Comparison of ENCODE assay signal across 8 mouse cellular contexts in the genomic region with DNA sequence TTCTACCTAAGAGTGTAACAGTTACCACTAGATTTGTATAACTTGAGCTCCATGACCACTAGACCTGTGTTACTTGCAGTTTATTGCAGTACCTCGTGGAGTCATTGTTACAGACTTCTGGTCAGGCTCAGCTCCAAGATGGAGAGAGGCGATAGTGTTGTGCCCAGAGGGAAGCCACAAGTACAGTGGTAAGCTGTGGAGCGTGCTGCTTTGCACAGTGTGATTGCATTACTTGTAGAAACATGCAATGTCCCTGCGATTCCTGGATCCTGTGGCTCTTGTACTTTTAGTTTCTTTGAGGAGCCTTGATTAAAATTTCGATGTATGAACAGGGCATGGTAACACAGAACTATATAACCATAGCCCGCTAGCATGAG. TPM values are rescaled to one million over a fixed set of nuclear protein-coding genes. Genes with fewer than 3 reads are reported as not detected.
DNase-seq lines count a peak whose midpoint lies in the region; ATAC-seq and TF ChIP-seq lines count a peak whose summit lies in the region.

No protein-coding gene starts in this region.

- peaks cover 3% of the 10 kb centered on the region; the same call in 1 of the 2 replicates for H3K9me3 ChIP-seq in heart, embryonic 13.5 days
- H3K9me3 ChIP-seq in hindbrain, embryonic 14.5 days (ENCODE audit: control insufficient read depth, low read length) = no peaks in the 10 kb centered on the region

- H3K4me1 ChIP-seq in heart, embryonic 13.5 days = peaks cover 11% of the 10 kb centered on the region
- peaks cover 7% of the 10 kb centered on the region for H3K4me1 ChIP-seq in bone marrow macrophage, adult 2 months (ENCODE audit: control insufficient read depth, insufficient read depth, low read length)
- H3K4me1 ChIP-seq in hindbrain, embryonic 14.5 days (replicated peaks; ENCODE audit: control insufficient read depth, insufficient read depth, low read length) = peaks cover 8% of the 10 kb centered on the region; the same call in 1 of the 2 replicates

- 84% methylated on average over 6 of the region's 6 CpGs for WGBS in heart, embryonic 13.5 days
- WGBS in hindbrain, embryonic 14.5 days = 81% methylated on average over 6 of the region's 6 CpGs
- 82% methylated on average over 6 of the region's 6 CpGs for WGBS in macrophage (ENCODE audit: missing documents)

- ATAC-seq in heart, embryonic 13.5 days (ENCODE audit: extremely low read depth, insufficient number of reproducible peaks, low FRiP score, low TSS enrichment) = no peak
- ATAC-seq in hindbrain, embryonic 14.5 days (ENCODE audit: low FRiP score) = no peak

- peak overlapping the region; percentile 89 for H3K4me2 ChIP-seq in heart, embryonic 13.5 days
- peak overlapping the region; percentile 53 for H3K4me2 ChIP-seq in hindbrain, embryonic 14.5 days (replicated peaks)

- no peaks in the 10 kb centered on the region for H3K27me3 ChIP-seq in heart, embryonic 13.5 days (replicated peaks)
- no peaks in the 10 kb centered on the region for H3K27me3 ChIP-seq in hindbrain, embryonic 14.5 days (ENCODE audit: control insufficient read depth, insufficient read depth, low read length)

- peak overlapping the region; percentile 72 for H3K4me3 ChIP-seq in heart, embryonic 13.5 days
- H3K4me3 ChIP-seq in bone marrow macrophage, adult 2 months (ENCODE audit: insufficient read depth, low read length) = peak overlapping the region; percentile 89
- peak overlapping the region; percentile 62 for H3K4me3 ChIP-seq in hindbrain, embryonic 14.5 days (replicated peaks; ENCODE audit: low read length)
- H3K4me3 ChIP-seq in macrophage (ENCODE audit: inconsistent target) = peak overlapping the region; percentile 61

- no peak for TF ChIP-seq POLR2A in bone marrow macrophage, adult 2 months (IDR thresholded peaks at IDR 0.05; ENCODE audit: borderline replicate concordance, low read depth, low read length)

- DNase-seq in heart, adult 8-10 months (ENCODE audit: low spot score) = no peak
- no peak for DNase-seq in hindbrain, embryonic 14.5 days (ENCODE audit: low spot score)
- no peak for DNase-seq in left cerebral cortex, postnatal 25 days (ENCODE audit: low spot score in 2 of 2)
- DNase-seq in layer of hippocampus, postnatal 36 days = no peak
- DNase-seq in right cerebral cortex, postnatal 36 days (ENCODE audit: low spot score in 2 of 2) = no peak

- H3K9ac ChIP-seq in heart, embryonic 13.5 days = peak overlapping the region; percentile 82; the same call in 1 of the 2 replicates
- peak overlapping the region; percentile 78; the same call in 1 of the 2 replicates for H3K9ac ChIP-seq in hindbrain, embryonic 14.5 days

- intact Hi-C loops in left cerebral cortex, postnatal 25 days (cut with DNase I) = no loop called here

- no peaks in the 10 kb centered on the region for H3K79me2 ChIP-seq in macrophage (ENCODE audit: inconsistent target)

- no peak overlapping the region for H3K27ac ChIP-seq in heart, embryonic 13.5 days (replicated peaks)
- H3K27ac ChIP-seq in bone marrow macrophage, adult 2 months (ENCODE audit: insufficient read depth, low read depth, low read length) = no peak overlapping the region
- no peak overlapping the region for H3K27ac ChIP-seq in hindbrain, embryonic 14.5 days
- H3K27ac ChIP-seq in macrophage = no peak overlapping the region

- no peak for TF ChIP-seq CTCF in bone marrow macrophage, adult 2 months (IDR thresholded peaks at IDR 0.05; ENCODE audit: low read depth, low read length)

- H3K36me3 ChIP-seq in heart, embryonic 13.5 days = peaks cover 33% of the 10 kb centered on the region
- H3K36me3 ChIP-seq in hindbrain, embryonic 14.5 days (replicated peaks; ENCODE audit: control insufficient read depth, insufficient read depth) = peaks cover 13% of the 10 kb centered on the region; the same call in 1 of the 2 replicates
- peaks cover 16% of the 10 kb centered on the region; the same call in 1 of the 2 replicates for H3K36me3 ChIP-seq in macrophage (ENCODE audit: inconsistent target)

RNA-seq across cellular contexts. Expression of a gene that starts 0.9 kb away (rescaled TPM):
- 3.3 and 4.4 TPM in 2 replicates for polyA plus RNA-seq in heart, embryonic 13.5 days (2015; fragmentation: Nextera tagmentation; extraction: Ambion mirVana)
- 1 to 10 TPM; 1.6 to 3.1 (median 1.9) TPM for total RNA-seq in heart, adult 8-10 months (2022)
- 3.6 and 4.5 TPM in 2 replicates for polyA plus RNA-seq in bone marrow macrophage, adult 2 months (2012; ENCODE audit: insufficient read depth, insufficient read length, missing spikeins)
- polyA plus RNA-seq in hindbrain, embryonic 14.5 days (2014; fragmentation: Nextera tagmentation; extraction: Ambion mirVana) = 13.6 and 14.6 TPM in 2 replicates
- 10 to 100 TPM in 3 of 26 experiments, 1 to 10 TPM in 23; 1.5 to 11.5 (median 4.5) TPM for total RNA-seq in macrophage (2018; cell fraction: chromatin; rRNA removed)
- 1 to 10 TPM in 19 of 26 experiments, under 1 TPM in 7; 0.25 to 4.9 (median 2.5) TPM for total RNA-seq in macrophage (2018; cell fraction: cytosol; rRNA removed)
- total RNA-seq in macrophage (2018; cell fraction: nucleus; rRNA removed) = 10 to 100 TPM in 2 of 26 experiments, 1 to 10 TPM in 23, under 1 TPM in 1; 0.78 to 10.3 (median 3.5) TPM
- 1.9 to 2.7 TPM (median 1.9 TPM) in 3 replicates for polyA plus RNA-seq in macrophage (2018)
- 10 to 100 TPM in 1 of 2 experiments, 1 to 10 TPM in 1; 9.3 to 10.2 TPM for total RNA-seq in left cerebral cortex, postnatal 25 days (2021)
- total RNA-seq in layer of hippocampus, postnatal 36 days (2021) = 10 to 100 TPM in 1 of 2 experiments, 1 to 10 TPM in 1; 9.7 to 12.2 TPM

RNA-seq across cellular contexts. Expression of a gene that starts 21.0 kb away (rescaled TPM):
- 3.9 and 5.2 TPM in 2 replicates for polyA plus RNA-seq in heart, embryonic 13.5 days (2015; fragmentation: Nextera tagmentation; extraction: Ambion mirVana)
- total RNA-seq in heart, adult 8-10 months (2022) = 1 to 10 TPM; 1.1 to 2.5 (median 1.6) TPM
- 3.8 and 5.3 TPM in 2 replicates for polyA plus RNA-seq in bone marrow macrophage, adult 2 months (2012; ENCODE audit: insufficient read depth, insufficient read length, missing spikeins)
- 24.2 and 25.7 TPM in 2 replicates for polyA plus RNA-seq in hindbrain, embryonic 14.5 days (2014; fragmentation: Nextera tagmentation; extraction: Ambion mirVana)
- 10 to 100 TPM in 12 of 26 experiments, 1 to 10 TPM in 13, under 1 TPM in 1; 1.00 to 37.7 (median 8.2) TPM for total RNA-seq in macrophage (2018; cell fraction: chromatin; rRNA removed)
- total RNA-seq in macrophage (2018; cell fraction: cytosol; rRNA removed) = 1 to 10 TPM in 8 of 26 experiments, under 1 TPM in 18; 0.06 to 2.8 (median 0.41) TPM
- total RNA-seq in macrophage (2018; cell fraction: nucleus; rRNA removed) = 10 to 100 TPM in 8 of 26 experiments, 1 to 10 TPM in 16, under 1 TPM in 2; 0.93 to 34.4 (median 7.4) TPM
- 1.1 to 3.3 TPM (median 2.3 TPM) in 3 replicates for polyA plus RNA-seq in macrophage (2018)
- total RNA-seq in left cerebral cortex, postnatal 25 days (2021) = 10 to 100 TPM; 18.4 to 21.5 TPM
- total RNA-seq in layer of hippocampus, postnatal 36 days (2021) = 10 to 100 TPM; 19.3 to 20.0 TPM

RNA-seq across cellular contexts. Expression of a gene that starts 28.9 kb away (rescaled TPM):
- 0.17 and 0.24 TPM in 2 replicates for polyA plus RNA-seq in heart, embryonic 13.5 days (2015; fragmentation: Nextera tagmentation; extraction: Ambion mirVana)
- total RNA-seq in heart, adult 8-10 months (2022) = not detected
- polyA plus RNA-seq in bone marrow macrophage, adult 2 months (2012; ENCODE audit: insufficient read depth, insufficient read length, missing spikeins) = not detected in 2 replicates
- not detected in 2 replicates for polyA plus RNA-seq in hindbrain, embryonic 14.5 days (2014; fragmentation: Nextera tagmentation; extraction: Ambion mirVana)
- total RNA-seq in macrophage (2018; cell fraction: chromatin; rRNA removed) = not detected
- total RNA-seq in macrophage (2018; cell fraction: cytosol; rRNA removed) = not detected
- total RNA-seq in macrophage (2018; cell fraction: nucleus; rRNA removed) = not detected
- polyA plus RNA-seq in macrophage (2018) = not detected in 3 replicates
- under 1 TPM in 1 of 2 experiments, not detected in 1; 0.21 TPM for total RNA-seq in left cerebral cortex, postnatal 25 days (2021)
- total RNA-seq in layer of hippocampus, postnatal 36 days (2021) = not detected

RNA-seq across cellular contexts. Expression of a gene that starts 36.1 kb away (rescaled TPM):
- polyA plus RNA-seq in heart, embryonic 13.5 days (2015; fragmentation: Nextera tagmentation; extraction: Ambion mirVana) = 3.3 and 3.5 TPM in 2 replicates
- total RNA-seq in heart, adult 8-10 months (2022) = 1 to 10 TPM; 3.0 to 4.5 (median 4.1) TPM
- polyA plus RNA-seq in bone marrow macrophage, adult 2 months (2012; ENCODE audit: insufficient read depth, insufficient read length, missing spikeins) = 3.3 and 4.0 TPM in 2 replicates
- polyA plus RNA-seq in hindbrain, embryonic 14.5 days (2014; fragmentation: Nextera tagmentation; extraction: Ambion mirVana) = 8.7 and 9.8 TPM in 2 replicates
- total RNA-seq in macrophage (2018; cell fraction: chromatin; rRNA removed) = 1 to 10 TPM in 19 of 26 experiments, under 1 TPM in 6, not detected in 1; 0.19 to 8.3 (median 2.6) TPM
- 1 to 10 TPM in 21 of 26 experiments, under 1 TPM in 5; 0.33 to 3.9 (median 2.6) TPM for total RNA-seq in macrophage (2018; cell fraction: cytosol; rRNA removed)
- total RNA-seq in macrophage (2018; cell fraction: nucleus; rRNA removed) = 1 to 10 TPM in 19 of 26 experiments, under 1 TPM in 7; 0.12 to 7.4 (median 1.6) TPM
- 2.0 to 3.7 TPM (median 2.2 TPM) in 3 replicates for polyA plus RNA-seq in macrophage (2018)
- 1 to 10 TPM; 8.2 to 9.4 TPM for total RNA-seq in left cerebral cortex, postnatal 25 days (2021)
- 1 to 10 TPM; 8.4 to 9.2 TPM for total RNA-seq in layer of hippocampus, postnatal 36 days (2021)

RNA-seq across cellular contexts. Expression of a gene that starts 38.9 kb away (rescaled TPM):
- polyA plus RNA-seq in heart, embryonic 13.5 days (2015; fragmentation: Nextera tagmentation; extraction: Ambion mirVana) = 0.11 and 0.13 TPM in 2 replicates
- total RNA-seq in heart, adult 8-10 months (2022) = not detected
- polyA plus RNA-seq in bone marrow macrophage, adult 2 months (2012; ENCODE audit: insufficient read depth, insufficient read length, missing spikeins) = not detected in 2 replicates
- not detected in 2 replicates for polyA plus RNA-seq in hindbrain, embryonic 14.5 days (2014; fragmentation: Nextera tagmentation; extraction: Ambion mirVana)
- not detected for total RNA-seq in macrophage (2018; cell fraction: chromatin; rRNA removed)
- not detected for total RNA-seq in macrophage (2018; cell fraction: cytosol; rRNA removed)
- not detected for total RNA-seq in macrophage (2018; cell fraction: nucleus; rRNA removed)
- not detected in 3 replicates for polyA plus RNA-seq in macrophage (2018)
- total RNA-seq in left cerebral cortex, postnatal 25 days (2021) = not detected
- total RNA-seq in layer of hippocampus, postnatal 36 days (2021) = not detected
